Mouse (Mus musculus) heart, embryonic 16.5 days (tissue): ENCODE results near the gene Fmo9. TPM values are rescaled to one million over a fixed set of nuclear protein-coding genes. Genes with fewer than 3 reads are reported as not detected.

ENCODE experiments used
- ATAC-seq: fragments of 200-750 bp; cut with Nextera tagmentation; replicated peaks from 2 replicates; pipeline ENCODE4 v1.8.0; 2017; ENCODE audit warnings: moderate number of reproducible peaks; ENCODE audit not compliant: insufficient read depth, low FRiP score; ENCODE audit errors: extremely low read depth
- H3K27ac ChIP-seq: fragments of 300-500 bp; sonication (generic); 2 replicates; pipeline ENCODE4 v1.5.1; 2014; ENCODE audit warnings: mild to moderate bottlenecking, low read length, control low read depth, moderate library complexity
- H3K27me3 ChIP-seq: fragments of 300-500 bp; sonication (generic); 2 replicates; pipeline ENCODE4 v1.6.1; 2014; ENCODE audit warnings: low read length, mixed read lengths; ENCODE audit not compliant: control insufficient read depth, insufficient read depth
- H3K36me3 ChIP-seq: fragments of 300-500 bp; sonication (generic); 2 replicates; pipeline ENCODE4 v1.6.1; 2014; ENCODE audit not compliant: control insufficient read depth, insufficient read depth
- H3K4me1 ChIP-seq: fragments of 300-500 bp; sonication (generic); 2 replicates; pipeline ENCODE4 v1.6.1; 2014; ENCODE audit warnings: low read length, mixed read lengths; ENCODE audit not compliant: control insufficient read depth, insufficient read depth
- H3K4me2 ChIP-seq: fragments of 300-500 bp; sonication (generic); 2 replicates; pipeline ENCODE4 v1.6.1; 2014; ENCODE audit warnings: low read depth, mild to moderate bottlenecking, control low read depth, low read length
- H3K4me3 ChIP-seq: fragments of 300-500 bp; sonication (generic); 2 replicates; pipeline ENCODE4 v1.5.1; 2014; ENCODE audit warnings: mild to moderate bottlenecking, control low read depth, low read length
- H3K9ac ChIP-seq: fragments of 300-500 bp; sonication (generic); 2 replicates; pipeline ENCODE4 v1.6.1; 2014; ENCODE audit warnings: low read length, control low read depth
- H3K9me3 ChIP-seq: fragments of 300-500 bp; sonication (generic); replicated peaks from 2 replicates; pipeline ENCODE4 v1.6.1; 2016; ENCODE audit warnings: low read length; ENCODE audit not compliant: control insufficient read depth
- WGBS: fragments of 180-500 bp; shearing (Covaris S2); extraction: QIAGEN DNeasy Blood & Tissue Kit; methylation state at CpG from one replicate; pipeline ENCODE4 v1.1.7; 2014; 5-methylcytosine and 5-hydroxymethylcytosine counted together
- polyA plus RNA-seq: library from polyadenylated mRNA; unstranded; fragments of >200 nt; fragmentation: Nextera tagmentation; extraction: Ambion mirVana; gene quantifications from 2 replicates; pipeline ENCODE4 v1.2.1, GENCODE M21; 2015

Gene Fmo9
- polyA plus RNA-seq: not detected in 2 replicates

DNA sequence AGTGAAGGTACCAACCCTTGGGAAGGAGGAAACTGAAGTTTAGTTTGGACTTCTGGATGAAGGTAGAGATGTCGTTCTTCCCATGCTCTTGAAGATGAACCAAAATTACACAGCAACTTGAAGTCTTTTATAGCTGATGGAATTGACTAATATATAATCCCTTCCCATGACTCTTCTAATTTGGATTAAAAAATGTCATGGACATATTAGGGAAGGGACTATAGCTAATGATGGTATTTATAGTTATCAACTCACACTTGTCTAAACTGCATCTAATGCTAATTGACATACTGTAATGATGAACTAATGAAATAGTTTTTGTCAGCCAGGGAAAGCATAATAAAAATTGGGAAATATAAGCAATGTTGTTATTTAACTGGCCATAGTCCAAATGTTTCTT lies at the start of gene Fmo9:
Gene Fmo9 (minus strand): TSS at position 101 of the 400 bp plus-strand sequence.
- Histone ChIP-seq H3K4me2 (no peak within 1 kb of the TSS), H3K27ac (no peak within 1 kb of the TSS), H3K27me3 (no peaks in the 10 kb centered on the region), H3K4me1 (no peaks in the 10 kb centered on the region), H3K9me3 (no peaks in the 10 kb centered on the region), H3K9ac (no peak within 1 kb of the TSS), H3K4me3 (no peak within 1 kb of the TSS), H3K36me3 (no peaks in the 10 kb centered on the region)
- WGBS: 81% methylated on average over 1 of the region's 1 CpGs
- ATAC-seq: no peak

DNA sequence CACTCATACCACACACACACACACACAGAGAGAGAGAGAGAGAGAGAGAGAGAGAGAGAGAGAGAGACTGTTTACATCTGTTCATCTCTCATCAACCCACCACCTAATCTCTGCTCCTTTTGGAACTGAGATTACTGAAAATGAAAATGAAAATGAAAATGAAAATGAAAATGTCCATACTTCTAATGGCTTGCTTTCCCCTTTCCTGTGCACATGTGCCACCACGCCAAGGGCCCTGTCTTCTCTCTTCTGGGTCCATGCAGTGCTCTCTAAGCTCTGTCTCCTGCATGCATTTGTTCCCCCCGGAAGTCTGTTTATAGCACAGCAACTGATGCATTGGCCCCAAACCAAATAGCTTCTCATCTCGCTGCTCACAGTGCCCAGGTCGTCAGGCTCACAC lies 49.2 kb upstream of the Fmo9 start:
- Histone ChIP-seq H3K36me3 (no peaks in the 10 kb centered on the region), H3K27ac (no peak overlapping the region), H3K4me2 (no peak overlapping the region), H3K27me3 (no peaks in the 10 kb centered on the region), H3K9ac (no peak overlapping the region), H3K9me3 (no peaks in the 10 kb centered on the region), H3K4me3 (no peak overlapping the region), H3K4me1 (no peaks in the 10 kb centered on the region)
- WGBS: 61% methylated on average over 4 of the region's 4 CpGs
- no peak for ATAC-seq

DNA sequence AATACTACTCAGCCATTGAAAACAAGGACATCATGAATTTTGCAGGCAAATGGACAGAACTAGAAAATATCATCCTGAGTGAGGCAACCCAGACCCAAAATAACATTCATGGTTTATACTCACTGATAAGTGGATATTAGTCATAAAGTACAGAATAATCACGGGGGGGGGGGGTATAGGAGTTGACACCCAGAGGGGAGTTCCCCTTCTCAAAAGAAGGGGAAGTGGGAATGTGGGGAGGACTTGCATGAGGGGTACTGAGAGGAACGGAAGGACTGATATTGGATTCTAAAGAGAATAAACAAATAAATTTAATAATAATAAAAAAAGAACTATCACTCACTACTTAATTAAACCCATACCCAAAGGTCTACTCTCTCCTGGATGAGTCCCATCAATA lies 48.6 kb upstream of the Fmo9 start:
- no peaks in the 10 kb centered on the region for H3K9me3 ChIP-seq
- no peaks in the 10 kb centered on the region for H3K4me1 ChIP-seq
- H3K9ac ChIP-seq: no peak overlapping the region
- no peak for ATAC-seq
- no peak overlapping the region for H3K27ac ChIP-seq
- WGBS: 73% methylated on average over 2 of the region's 2 CpGs
- H3K27me3 ChIP-seq: no peaks in the 10 kb centered on the region
- no peak overlapping the region for H3K4me3 ChIP-seq
- no peaks in the 10 kb centered on the region for H3K36me3 ChIP-seq
- H3K4me2 ChIP-seq: no peak overlapping the region

DNA sequence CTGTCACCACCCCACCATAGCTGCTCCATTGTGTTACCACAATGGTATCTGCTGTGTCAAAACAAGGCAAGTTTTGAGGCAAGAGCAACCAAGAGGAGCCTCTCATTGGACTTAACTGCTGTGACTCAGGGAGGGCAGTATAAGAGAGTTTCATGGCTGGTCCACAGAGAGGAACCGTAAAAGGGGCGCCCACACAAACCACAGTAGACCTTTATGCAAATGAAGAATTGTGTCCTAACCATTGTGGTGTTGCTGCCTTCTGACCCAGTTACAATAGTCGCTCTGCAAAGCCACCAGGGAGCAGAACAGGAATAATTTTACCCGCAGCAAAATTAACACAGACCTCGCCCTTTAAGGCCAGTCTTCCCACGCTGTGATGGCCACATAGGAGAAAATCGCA lies 29.2 kb upstream of the Fmo9 start:
- WGBS: 80% methylated on average over 7 of the region's 7 CpGs
- no peak overlapping the region for H3K27ac ChIP-seq
- H3K27me3 ChIP-seq: no peaks in the 10 kb centered on the region
- H3K4me3 ChIP-seq: no peak overlapping the region
- H3K36me3 ChIP-seq: no peaks in the 10 kb centered on the region
- no peaks in the 10 kb centered on the region for H3K9me3 ChIP-seq
- no peak for ATAC-seq
- H3K4me1 ChIP-seq: no peaks in the 10 kb centered on the region
- no peak overlapping the region for H3K9ac ChIP-seq
- H3K4me2 ChIP-seq: no peak overlapping the region

DNA sequence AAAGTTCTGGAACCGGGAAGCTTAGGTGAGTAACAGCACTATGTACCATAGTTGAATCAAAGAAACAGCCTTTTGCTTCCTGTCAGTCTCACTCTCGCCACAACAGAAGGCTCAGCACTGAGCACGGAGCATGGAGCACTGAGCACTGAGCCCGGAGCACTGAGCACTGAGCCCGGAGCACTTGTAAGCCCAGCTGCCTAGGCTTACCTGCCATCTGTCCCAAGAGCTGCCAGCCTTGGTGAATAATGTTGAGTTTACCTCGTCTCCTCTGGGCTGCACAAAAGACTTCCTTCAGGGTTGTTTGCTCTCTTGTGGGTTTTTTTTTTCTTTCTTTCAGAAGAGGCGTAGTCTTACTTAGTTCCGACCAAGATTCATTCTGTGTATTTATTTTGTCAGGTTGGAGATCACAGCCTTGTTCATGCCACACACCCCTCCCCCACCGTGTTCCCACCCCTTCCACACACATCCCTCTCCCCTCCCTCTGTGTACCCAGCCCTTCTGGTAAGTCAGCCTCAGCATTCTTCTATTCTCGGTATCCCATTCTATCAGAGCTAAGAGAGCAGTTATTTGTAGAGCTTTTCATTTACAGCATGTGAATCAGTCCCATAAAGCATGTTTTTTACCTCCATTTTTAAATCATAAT lies 20.7 kb upstream of the Fmo9 start:
- Histone ChIP-seq H3K9me3 (no peaks in the 10 kb centered on the region), H3K4me3 (no peak overlapping the region), H3K36me3 (no peaks in the 10 kb centered on the region), H3K4me1 (no peaks in the 10 kb centered on the region), H3K4me2 (no peak overlapping the region), H3K9ac (no peak overlapping the region), H3K27me3 (no peaks in the 10 kb centered on the region), H3K27ac (no peak overlapping the region)
- ATAC-seq: no peak
- 66% methylated on average over 10 of the region's 10 CpGs for WGBS

DNA sequence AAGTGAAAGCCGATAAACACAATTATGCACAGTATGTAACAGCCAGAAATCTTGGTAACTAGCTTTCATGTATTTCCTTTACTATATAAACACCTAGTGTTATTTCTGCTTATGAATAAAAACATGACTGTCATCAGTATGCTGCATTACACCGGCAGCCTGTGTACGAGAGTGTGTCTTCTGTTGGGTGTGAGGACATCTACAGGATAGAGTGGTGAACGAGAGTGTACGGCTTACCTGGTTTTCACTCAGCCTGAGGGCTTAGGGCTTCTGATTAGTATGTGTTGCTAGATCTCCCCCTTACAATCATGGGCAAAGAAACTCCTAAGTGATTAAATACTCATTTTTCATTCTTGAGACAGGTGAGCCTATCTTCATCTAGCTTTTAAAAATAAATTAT lies 12.4 kb downstream of the Fmo9 start:
- H3K9ac ChIP-seq: no peak overlapping the region
- H3K4me2 ChIP-seq: no peak overlapping the region
- H3K4me1 ChIP-seq: no peaks in the 10 kb centered on the region
- no peak overlapping the region for H3K27ac ChIP-seq
- ATAC-seq: no peak
- H3K27me3 ChIP-seq: no peaks in the 10 kb centered on the region
- no peaks in the 10 kb centered on the region for H3K36me3 ChIP-seq
- no peak overlapping the region for H3K4me3 ChIP-seq
- 80% methylated on average over 5 of the region's 5 CpGs for WGBS
- H3K9me3 ChIP-seq: no peaks in the 10 kb centered on the region; the same call in 1 of the 2 replicates

DNA sequence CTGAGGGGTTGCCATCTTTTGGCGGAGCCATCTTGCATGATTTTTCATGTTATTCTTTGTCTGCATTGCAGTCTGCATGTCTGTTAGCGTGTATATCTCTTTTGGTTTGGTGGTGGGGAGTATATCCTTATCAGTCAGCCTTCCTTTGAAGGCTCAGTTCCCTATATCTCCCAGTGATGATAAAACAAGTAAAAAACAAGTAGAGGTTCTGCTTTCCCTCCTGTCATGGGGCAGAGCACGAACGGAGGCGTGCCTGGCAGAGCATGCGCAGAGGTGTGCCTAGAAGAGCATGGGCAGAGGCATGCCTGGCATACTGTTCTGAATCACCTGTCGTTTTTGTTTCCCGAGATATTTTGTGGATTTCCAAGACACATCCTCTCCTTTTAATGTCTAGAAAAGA lies 20.8 kb downstream of the Fmo9 start:
- Histone ChIP-seq H3K36me3 (no peaks in the 10 kb centered on the region), H3K9ac (no peak overlapping the region), H3K27ac (no peak overlapping the region), H3K4me1 (no peaks in the 10 kb centered on the region), H3K4me3 (no peak overlapping the region), H3K9me3 (no peaks in the 10 kb centered on the region), H3K4me2 (no peak overlapping the region), H3K27me3 (no peaks in the 10 kb centered on the region)
- no peak for ATAC-seq
- WGBS: 74% methylated on average over 8 of the region's 8 CpGs

DNA sequence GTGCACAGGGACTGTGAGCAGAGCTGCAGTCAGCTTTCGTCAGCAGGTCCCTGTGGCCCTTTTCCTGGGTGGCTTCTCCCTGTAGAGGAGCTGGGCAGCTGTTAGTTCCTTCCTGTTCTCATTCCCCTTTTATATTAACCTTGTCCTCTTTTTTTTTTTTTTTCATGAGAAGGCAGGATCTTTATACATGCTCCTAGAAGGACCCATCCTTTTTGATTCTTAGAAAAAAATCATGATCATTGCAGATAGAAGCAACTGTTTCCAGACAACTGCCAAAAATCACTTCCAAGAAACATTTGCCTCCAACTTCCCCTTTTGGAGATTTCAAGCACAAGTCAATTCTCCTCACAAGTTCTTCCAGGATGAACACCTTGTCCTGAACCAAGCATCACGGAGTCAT lies 34.1 kb downstream of the Fmo9 start, which contains the start of gene Gm4847:
Gene Gm4847 (minus strand): TSS at position 101 of the 400 bp plus-strand sequence.
- no peaks in the 10 kb centered on the region for H3K36me3 ChIP-seq
- H3K27me3 ChIP-seq: no peaks in the 10 kb centered on the region
- no peak within 1 kb of the TSS for H3K4me2 ChIP-seq
- ATAC-seq: no peak
- WGBS: 75% methylated on average over 2 of the region's 2 CpGs
- no peaks in the 10 kb centered on the region for H3K4me1 ChIP-seq
- no peak within 1 kb of the TSS for H3K9ac ChIP-seq
- 0 out of 2 replicates have a peak, but pooled peaks cover 4% of the 10 kb centered on the region for H3K9me3 ChIP-seq
- H3K4me3 ChIP-seq: no peak within 1 kb of the TSS
- H3K27ac ChIP-seq: no peak within 1 kb of the TSS
